Mouse (Mus musculus): ENCODE measurements at regions not wholly inside any gene's neighbourhood (a gene's known extent, or its start where the extent isn't known, plus 50 kb on each side); places are given as distances from the start of the nearest gene placed in this dataset.

- 76% methylated on average over 6 of the region's 6 CpGs for WGBS
- no peak overlapping the region for H3K4me2 ChIP-seq
- no peak overlapping the region for H3K27ac ChIP-seq
- no peaks in the 10 kb centered on the region for H3K9me3 ChIP-seq
- ATAC-seq (ENCODE audit: low FRiP score), result no peak
- H3K4me1 ChIP-seq (replicated peaks), result peaks cover 12% of the 10 kb centered on the region; the same call in 1 of the 2 replicates
- no peak overlapping the region for H3K9ac ChIP-seq
- H3K4me3 ChIP-seq, result no peak overlapping the region
- H3K27me3 ChIP-seq, result no peaks in the 10 kb centered on the region
- no peaks in the 10 kb centered on the region for H3K36me3 ChIP-seq
Measured at GRCm38 (mm10) chr2:51682177-51682576, 54.9 kb downstream of the Tas2r134 start.

GRCm38 (mm10) chr2:51682745-51683144 is 55.4 kb downstream of the Tas2r134 start:
- H3K27ac ChIP-seq, result no peak overlapping the region
- H3K4me2 ChIP-seq, result no peak overlapping the region
- no peaks in the 10 kb centered on the region for H3K9me3 ChIP-seq
- H3K36me3 ChIP-seq, result no peaks in the 10 kb centered on the region
- H3K4me3 ChIP-seq, result no peak overlapping the region
- ATAC-seq (ENCODE audit: low FRiP score), result no peak
- H3K27me3 ChIP-seq, result no peaks in the 10 kb centered on the region
- no peak overlapping the region for H3K9ac ChIP-seq
- 71% methylated on average over 4 of the region's 4 CpGs for WGBS
- peaks cover 12% of the 10 kb centered on the region; the same call in 1 of the 2 replicates for H3K4me1 ChIP-seq (replicated peaks)

GRCm38 (mm10) chr2:51705110-51705509 is 77.8 kb downstream of the Tas2r134 start:
- no peak overlapping the region for H3K4me2 ChIP-seq
- H3K9ac ChIP-seq, result no peak overlapping the region
- H3K4me3 ChIP-seq, result no peak overlapping the region
- no peaks in the 10 kb centered on the region for H3K27me3 ChIP-seq
- peaks cover 7% of the 10 kb centered on the region; the same call in 1 of the 2 replicates for H3K4me1 ChIP-seq (replicated peaks)
- peak overlapping the region; percentile 63 for H3K27ac ChIP-seq
- H3K9me3 ChIP-seq, result no peaks in the 10 kb centered on the region
- 42% methylated on average over 5 of the region's 5 CpGs for WGBS
- no peaks in the 10 kb centered on the region for H3K36me3 ChIP-seq
- ATAC-seq (ENCODE audit: low FRiP score), result no peak

- Histone ChIP-seq H3K4me1 (replicated peaks) (peaks cover 7% of the 10 kb centered on the region; the same call in 1 of the 2 replicates), H3K27ac (no peak overlapping the region), H3K4me2 (no peak overlapping the region), H3K36me3 (no peaks in the 10 kb centered on the region), H3K4me3 (no peak overlapping the region), H3K9me3 (no peaks in the 10 kb centered on the region), H3K27me3 (no peaks in the 10 kb centered on the region), H3K9ac (no peak overlapping the region)
- no peak for ATAC-seq (ENCODE audit: low FRiP score)
- WGBS, result 90% methylated on average over 2 of the region's 2 CpGs
Measured at GRCm38 (mm10) chr2:51708701-51709100, 81.4 kb downstream of the Tas2r134 start.

- Histone ChIP-seq H3K4me2 (no peak overlapping the region), H3K27ac (no peak overlapping the region), H3K36me3 (no peaks in the 10 kb centered on the region), H3K4me3 (no peak overlapping the region), H3K9me3 (no peaks in the 10 kb centered on the region), H3K27me3 (no peaks in the 10 kb centered on the region), H3K9ac (no peak overlapping the region), H3K4me1 (replicated peaks) (no peaks in the 10 kb centered on the region)
- 94% methylated on average over 7 of the region's 7 CpGs for WGBS
- ATAC-seq (ENCODE audit: low FRiP score), result no peak
Measured at GRCm38 (mm10) chr2:51712611-51713010, 85.3 kb downstream of the Tas2r134 start.

GRCm38 (mm10) chr2:51730805-51731204 is 103.5 kb downstream of the Tas2r134 start:
- 64% methylated on average over 3 of the region's 3 CpGs for WGBS
- no peak overlapping the region for H3K4me2 ChIP-seq
- no peak overlapping the region for H3K27ac ChIP-seq
- no peak overlapping the region for H3K4me3 ChIP-seq
- H3K36me3 ChIP-seq, result no peaks in the 10 kb centered on the region
- no peak overlapping the region for H3K9ac ChIP-seq
- no peaks in the 10 kb centered on the region for H3K27me3 ChIP-seq
- ATAC-seq (ENCODE audit: low FRiP score), result no peak
- H3K4me1 ChIP-seq (replicated peaks), result no peaks in the 10 kb centered on the region; the same call in 1 of the 2 replicates
- H3K9me3 ChIP-seq, result no peaks in the 10 kb centered on the region

GRCm38 (mm10) chr2:51731703-51732102 is 104.4 kb downstream of the Tas2r134 start:
- ATAC-seq (ENCODE audit: low FRiP score), result no peak
- H3K27me3 ChIP-seq, result no peaks in the 10 kb centered on the region

GRCm38 (mm10) chr2:51732355-51732754 is 105.0 kb downstream of the Tas2r134 start:
- H3K27ac ChIP-seq, result no peak overlapping the region
- no peak overlapping the region for H3K9ac ChIP-seq
- no peak for ATAC-seq (ENCODE audit: low FRiP score)
- H3K4me2 ChIP-seq, result no peak overlapping the region
- H3K27me3 ChIP-seq, result no peaks in the 10 kb centered on the region
- WGBS, result 38% methylated on average over 2 of the region's 2 CpGs
- no peaks in the 10 kb centered on the region; the same call in 1 of the 2 replicates for H3K4me1 ChIP-seq (replicated peaks)
- no peaks in the 10 kb centered on the region for H3K36me3 ChIP-seq
- H3K4me3 ChIP-seq, result no peak overlapping the region
- no peaks in the 10 kb centered on the region for H3K9me3 ChIP-seq

More at GRCm38 (mm10) chr2:51731703-51732102, 104.4 kb downstream of the Tas2r134 start:
- H3K4me3 ChIP-seq, result no peak overlapping the region
- no peak overlapping the region for H3K9ac ChIP-seq
- 53% methylated on average over 4 of the region's 4 CpGs for WGBS
- no peak overlapping the region for H3K4me2 ChIP-seq
- no peaks in the 10 kb centered on the region for H3K36me3 ChIP-seq
- H3K4me1 ChIP-seq (replicated peaks), result no peaks in the 10 kb centered on the region; the same call in 1 of the 2 replicates
- no peak overlapping the region for H3K27ac ChIP-seq
- H3K9me3 ChIP-seq, result no peaks in the 10 kb centered on the region

GRCm38 (mm10) chr2:51733218-51733617 is 105.9 kb downstream of the Tas2r134 start:
- no peak overlapping the region for H3K4me3 ChIP-seq
- no peak overlapping the region for H3K27ac ChIP-seq
- H3K9me3 ChIP-seq, result no peaks in the 10 kb centered on the region
- no peak for ATAC-seq (ENCODE audit: low FRiP score)
- 43% methylated on average over 3 of the region's 3 CpGs for WGBS
- no peaks in the 10 kb centered on the region for H3K27me3 ChIP-seq
- H3K4me2 ChIP-seq, result no peak overlapping the region
- H3K4me1 ChIP-seq (replicated peaks), result no peaks in the 10 kb centered on the region; the same call in 1 of the 2 replicates
- no peaks in the 10 kb centered on the region for H3K36me3 ChIP-seq
- no peak overlapping the region for H3K9ac ChIP-seq

GRCm38 (mm10) chr2:51736452-51736851 is 109.1 kb downstream of the Tas2r134 start:
- WGBS, result 85% methylated on average over 4 of the region's 4 CpGs
- H3K27ac ChIP-seq, result no peak overlapping the region
- H3K4me2 ChIP-seq, result no peak overlapping the region
- H3K9me3 ChIP-seq, result no peaks in the 10 kb centered on the region
- no peaks in the 10 kb centered on the region for H3K27me3 ChIP-seq
- H3K36me3 ChIP-seq, result no peaks in the 10 kb centered on the region
- no peak for ATAC-seq (ENCODE audit: low FRiP score)
- H3K4me3 ChIP-seq, result no peak overlapping the region
- no peaks in the 10 kb centered on the region; the same call in 1 of the 2 replicates for H3K4me1 ChIP-seq (replicated peaks)
- no peak overlapping the region for H3K9ac ChIP-seq

- H3K27ac ChIP-seq, result no peak overlapping the region
- H3K4me3 ChIP-seq, result no peak overlapping the region
- no peaks in the 10 kb centered on the region for H3K27me3 ChIP-seq
- WGBS, result 36% methylated on average over 7 of the region's 7 CpGs
- peaks cover 12% of the 10 kb centered on the region for H3K4me1 ChIP-seq (replicated peaks)
- H3K9ac ChIP-seq, result no peak overlapping the region
- ATAC-seq (ENCODE audit: low FRiP score), result 0 out of 2 replicates have a peak, but pooled peaks have one; percentile 32
- peaks cover 4% of the 10 kb centered on the region; the same call in 1 of the 2 replicates for H3K9me3 ChIP-seq
- H3K4me2 ChIP-seq, result no peak overlapping the region
- no peaks in the 10 kb centered on the region for H3K36me3 ChIP-seq
Measured at GRCm38 (mm10) chr2:51747675-51748319, 120.5 kb downstream of the Tas2r134 start.

- WGBS, result 30% methylated on average over 3 of the region's 3 CpGs
- H3K9me3 ChIP-seq, result peaks cover 4% of the 10 kb centered on the region; the same call in 1 of the 2 replicates
- no peaks in the 10 kb centered on the region for H3K27me3 ChIP-seq
- no peaks in the 10 kb centered on the region for H3K36me3 ChIP-seq
- H3K4me2 ChIP-seq, result no peak overlapping the region
- ATAC-seq (ENCODE audit: low FRiP score), result no peak
- H3K4me1 ChIP-seq (replicated peaks), result peaks cover 24% of the 10 kb centered on the region
- no peak overlapping the region for H3K9ac ChIP-seq
- H3K4me3 ChIP-seq, result no peak overlapping the region
- no peak overlapping the region for H3K27ac ChIP-seq
Measured at GRCm38 (mm10) chr2:51749247-51749646, 121.9 kb downstream of the Tas2r134 start.

Data from hindbrain, embryonic 13.5 days (tissue).